Mouse (Mus musculus): ENCODE measurements around the gene Adam1a. TPM values are rescaled to one million over a fixed set of nuclear protein-coding genes. Genes with fewer than 3 reads are reported as not detected.

The Adam1a gene
- polyA plus RNA-seq (2011; ENCODE audit: insufficient read depth, insufficient read length, low replicate concordance, missing spikeins), result 2.6 and 2.7 TPM in 2 replicates

- TF ChIP-seq CTCF (IDR thresholded peaks at IDR 0.05; ENCODE audit: control insufficient read depth, insufficient read depth, low read length), result no peak
- no peak for TF ChIP-seq POLR2A (IDR thresholded peaks at IDR 0.05; ENCODE audit: borderline replicate concordance, control insufficient read depth, low read depth, low read length)
- Histone ChIP-seq H3K4me3 (replicated peaks; ENCODE audit: control insufficient read depth, low read depth, low read length) (peak within 1 kb of the TSS; percentile 73), H3K4me1 (ENCODE audit: control insufficient read depth, insufficient read depth, low read length) (no peaks in the 10 kb centered on the region; the same call in 1 of the 2 replicates), H3K27ac (ENCODE audit: control insufficient read depth, insufficient read depth, low read depth, low read length, poor library complexity) (peak within 1 kb of the TSS; percentile 96)
- 2% methylated on average over 91 of the region's 97 CpGs for WGBS
Observed at GRCm38 (mm10) chr5:121544910-121545792, at the start of gene Adam1a, which contains the start of gene Gm42878. TSS of gene Adam1a (minus strand) at chr5:121545482. TSS of gene Gm42878 (minus strand) at chr5:121545482.

GRCm38 (mm10) chr5:121594714-121595313, 49.5 kb upstream of the Adam1a start:
- Histone ChIP-seq H3K27ac (ENCODE audit: control insufficient read depth, insufficient read depth, low read depth, low read length, poor library complexity) (no peak overlapping the region), H3K4me3 (replicated peaks; ENCODE audit: control insufficient read depth, low read depth, low read length) (no peak overlapping the region), H3K4me1 (ENCODE audit: control insufficient read depth, insufficient read depth, low read length) (peaks cover 17% of the 10 kb centered on the region)
- TF ChIP-seq CTCF (IDR thresholded peaks at IDR 0.05; ENCODE audit: control insufficient read depth, insufficient read depth, low read length) (no peak), POLR2A (IDR thresholded peaks at IDR 0.05; ENCODE audit: borderline replicate concordance, control insufficient read depth, low read depth, low read length) (no peak)
- WGBS, result 40% methylated on average over 6 of the region's 6 CpGs

DNA sequence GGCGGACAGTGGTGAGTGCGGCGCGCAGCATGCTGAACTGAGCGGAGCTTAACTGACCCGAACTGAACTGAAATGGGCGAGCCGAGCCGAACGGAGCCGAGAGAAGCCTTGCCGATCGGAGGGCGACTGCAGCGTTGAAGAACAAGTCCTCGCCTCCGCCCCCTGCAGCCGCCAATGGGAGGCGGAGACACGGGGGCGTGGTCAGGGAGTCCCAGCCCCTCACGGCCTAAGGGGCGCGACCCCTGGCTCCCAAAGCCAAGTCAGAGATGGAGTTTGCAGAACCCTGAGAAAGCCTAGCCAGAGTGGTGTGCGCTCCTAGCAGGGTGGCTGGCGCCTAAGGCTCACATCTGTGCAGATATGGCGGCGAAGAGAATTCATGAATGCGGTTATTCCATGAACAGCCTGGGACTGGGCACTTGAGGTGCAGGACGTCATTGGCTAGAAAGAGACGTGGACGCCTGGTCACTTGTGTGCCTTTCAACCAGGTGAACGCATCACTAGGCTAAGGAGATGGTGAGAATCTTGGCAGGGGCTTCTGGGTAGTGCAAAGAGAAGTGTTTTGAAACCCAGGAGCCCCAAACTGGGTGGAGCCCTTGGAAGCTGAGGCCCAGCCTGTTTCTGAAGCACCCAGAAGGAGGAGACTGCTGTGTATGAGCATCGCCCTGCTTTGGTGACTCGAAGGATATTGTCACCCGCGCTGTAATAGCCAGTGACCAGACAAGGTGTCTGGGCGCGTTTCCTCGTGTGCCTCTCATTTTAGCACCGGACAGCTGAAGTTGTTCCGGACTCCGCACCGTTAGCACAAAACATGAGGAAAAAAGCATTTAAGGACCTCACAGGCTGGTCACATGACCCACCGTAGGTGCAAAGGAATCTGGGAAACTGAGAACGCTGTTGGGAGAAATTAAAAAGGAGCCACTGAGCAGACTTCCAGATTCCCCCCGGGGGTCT, 48.4 kb upstream of the Adam1a start, which contains the start of gene Aldh2:
TSS of gene Aldh2 (minus strand) at position 374 of the 951 bp plus-strand sequence.
- WGBS, result under 1% methylated on average over 47 of the region's 47 CpGs
- peak within 1 kb of the TSS; percentile 76 for H3K4me3 ChIP-seq (replicated peaks; ENCODE audit: control insufficient read depth, low read depth, low read length)
- H3K4me1 ChIP-seq (ENCODE audit: control insufficient read depth, insufficient read depth, low read length), result peaks cover 18% of the 10 kb centered on the region
- TF ChIP-seq CTCF (IDR thresholded peaks at IDR 0.05; ENCODE audit: control insufficient read depth, insufficient read depth, low read length), result no peak
- TF ChIP-seq POLR2A (IDR thresholded peaks at IDR 0.05; ENCODE audit: borderline replicate concordance, control insufficient read depth, low read depth, low read length), result peak; percentile 94
- H3K27ac ChIP-seq (ENCODE audit: control insufficient read depth, insufficient read depth, low read depth, low read length, poor library complexity), result peak within 1 kb of the TSS; percentile 67

DNA sequence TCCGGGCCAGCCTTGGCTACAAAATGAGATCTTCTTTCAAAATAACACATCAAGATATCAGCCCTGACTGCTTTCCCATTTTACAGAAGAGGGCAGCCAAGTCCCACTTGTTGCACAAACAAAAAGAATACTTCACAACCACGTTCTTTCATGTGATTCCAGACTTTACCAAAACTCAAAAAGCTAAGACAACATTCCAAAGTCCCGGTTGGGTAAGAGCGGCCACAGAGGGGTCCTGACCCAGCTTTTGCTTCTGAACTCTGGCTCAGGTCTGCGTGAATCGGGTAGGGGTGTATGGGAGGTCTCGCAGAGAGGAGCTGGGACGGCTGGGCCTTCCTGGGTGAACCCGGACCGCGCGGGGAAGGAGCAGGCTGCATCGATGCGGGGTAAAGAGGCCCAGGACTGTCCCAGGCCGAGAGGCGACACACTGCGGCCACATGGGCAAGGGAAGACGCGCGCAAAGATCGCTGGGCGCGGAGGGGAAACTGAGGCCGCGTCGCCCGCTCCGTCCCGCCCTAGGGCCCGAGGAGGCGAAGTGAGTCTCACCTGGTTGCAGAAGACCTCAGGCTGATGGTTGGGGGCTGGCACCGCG, 47.6 kb upstream of the Adam1a start:
- Histone ChIP-seq H3K27ac (ENCODE audit: control insufficient read depth, insufficient read depth, low read depth, low read length, poor library complexity) (peak overlapping the region; percentile 67), H3K4me3 (replicated peaks; ENCODE audit: control insufficient read depth, low read depth, low read length) (peak overlapping the region; percentile 76), H3K4me1 (ENCODE audit: control insufficient read depth, insufficient read depth, low read length) (peaks cover 16% of the 10 kb centered on the region)
- 2% methylated on average over 33 of the region's 33 CpGs for WGBS
- TF ChIP-seq CTCF (IDR thresholded peaks at IDR 0.05; ENCODE audit: control insufficient read depth, insufficient read depth, low read length) (no peak), POLR2A (IDR thresholded peaks at IDR 0.05; ENCODE audit: borderline replicate concordance, control insufficient read depth, low read depth, low read length) (no peak)

DNA sequence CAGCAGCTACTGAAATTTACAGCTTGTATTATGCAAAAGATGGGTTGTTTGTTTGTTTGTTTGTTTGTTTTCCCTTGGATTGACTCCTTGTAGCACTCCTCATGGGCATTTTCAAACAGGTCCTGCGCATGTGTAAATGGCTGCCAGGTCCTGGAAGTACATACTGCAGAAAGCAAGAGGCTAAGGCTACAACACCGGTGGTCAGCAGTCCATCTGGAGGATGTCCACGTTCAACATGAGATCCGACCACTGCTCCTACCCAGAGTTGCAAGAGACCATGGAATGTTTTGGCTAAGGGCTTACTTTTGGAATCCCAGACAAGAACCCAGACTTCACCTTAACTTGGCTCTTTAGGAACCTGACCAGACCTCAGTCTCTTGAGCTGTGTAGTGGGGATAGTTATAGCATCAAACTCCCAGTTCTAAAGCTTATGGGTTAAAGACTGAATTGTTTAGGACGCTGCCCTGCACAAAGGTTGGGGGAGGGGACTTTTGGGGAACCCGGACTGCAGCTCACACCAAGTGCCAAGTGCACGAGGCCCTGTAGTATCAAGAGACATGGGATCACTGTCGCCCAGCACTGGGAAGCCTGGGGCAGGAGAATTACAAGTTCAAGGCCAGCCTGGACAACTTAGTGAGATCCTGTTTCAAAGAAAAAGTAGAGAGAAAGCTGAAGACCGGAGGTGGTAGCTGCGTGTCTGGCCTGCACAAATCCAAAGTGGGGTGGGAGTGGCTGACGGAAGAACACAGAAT, 47.0 kb upstream of the Adam1a start:
- WGBS, result 23% methylated on average over 11 of the region's 11 CpGs
- H3K4me1 ChIP-seq (ENCODE audit: control insufficient read depth, insufficient read depth, low read length), result peaks cover 15% of the 10 kb centered on the region
- no peak for TF ChIP-seq POLR2A (IDR thresholded peaks at IDR 0.05; ENCODE audit: borderline replicate concordance, control insufficient read depth, low read depth, low read length)
- TF ChIP-seq CTCF (IDR thresholded peaks at IDR 0.05; ENCODE audit: control insufficient read depth, insufficient read depth, low read length), result no peak
- peak overlapping the region; percentile 83; the same call in 1 of the 2 replicates for H3K27ac ChIP-seq (ENCODE audit: control insufficient read depth, insufficient read depth, low read depth, low read length, poor library complexity)
- peak overlapping the region; percentile 76 for H3K4me3 ChIP-seq (replicated peaks; ENCODE audit: control insufficient read depth, low read depth, low read length)

DNA sequence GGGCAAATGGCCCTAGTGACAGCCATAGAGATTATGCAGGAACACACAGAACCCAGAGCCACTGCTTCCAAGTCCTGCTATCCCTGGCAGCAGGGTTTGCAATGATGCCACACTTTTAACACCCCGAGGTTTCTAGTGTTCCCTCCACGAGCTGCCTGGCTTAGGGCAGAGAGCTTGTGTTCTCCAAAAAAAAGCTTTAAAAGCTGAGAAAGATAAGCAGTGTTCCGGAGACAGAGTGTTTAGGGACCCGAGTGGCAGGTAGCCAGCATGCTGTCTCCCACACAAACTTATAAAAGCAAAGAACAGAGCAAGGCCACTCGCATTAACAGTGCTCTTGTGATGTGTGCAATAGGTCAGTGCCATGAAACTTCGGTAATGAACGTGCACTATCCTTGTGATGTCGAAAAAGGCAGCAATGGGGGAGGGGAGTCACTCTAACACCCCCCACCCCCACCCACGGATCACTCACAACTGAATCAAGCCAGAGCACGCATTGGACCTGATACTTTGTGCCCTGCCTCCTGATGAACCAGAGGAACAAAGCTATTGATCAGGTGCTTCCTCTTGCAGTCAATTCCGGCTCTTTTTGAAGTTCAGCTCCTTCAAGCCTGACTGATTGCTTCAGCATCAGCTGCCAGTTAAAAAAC, 46.3 kb upstream of the Adam1a start:
- 14% methylated on average over 11 of the region's 11 CpGs for WGBS
- TF ChIP-seq POLR2A (IDR thresholded peaks at IDR 0.05; ENCODE audit: borderline replicate concordance, control insufficient read depth, low read depth, low read length), result no peak
- no peak for TF ChIP-seq CTCF (IDR thresholded peaks at IDR 0.05; ENCODE audit: control insufficient read depth, insufficient read depth, low read length)
- Histone ChIP-seq H3K27ac (ENCODE audit: control insufficient read depth, insufficient read depth, low read depth, low read length, poor library complexity) (peak overlapping the region; percentile 83), H3K4me1 (ENCODE audit: control insufficient read depth, insufficient read depth, low read length) (peaks cover 12% of the 10 kb centered on the region), H3K4me3 (replicated peaks; ENCODE audit: control insufficient read depth, low read depth, low read length) (peak overlapping the region; percentile 38)

Measured in bone marrow, adult 2 months (tissue).